Mouse (Mus musculus) CD4-positive, CD25-positive, alpha-beta regulatory T cell, adult 2 months (primary cell): ENCODE results near the gene Zbtb24.

Experiments used
- DNase-seq: peaks from one replicate; pipeline ENCODE4 v3.0.0-alpha.2; 2012; ENCODE audit warnings: low read depth, low spot score

The Zbtb24 gene

DNA sequence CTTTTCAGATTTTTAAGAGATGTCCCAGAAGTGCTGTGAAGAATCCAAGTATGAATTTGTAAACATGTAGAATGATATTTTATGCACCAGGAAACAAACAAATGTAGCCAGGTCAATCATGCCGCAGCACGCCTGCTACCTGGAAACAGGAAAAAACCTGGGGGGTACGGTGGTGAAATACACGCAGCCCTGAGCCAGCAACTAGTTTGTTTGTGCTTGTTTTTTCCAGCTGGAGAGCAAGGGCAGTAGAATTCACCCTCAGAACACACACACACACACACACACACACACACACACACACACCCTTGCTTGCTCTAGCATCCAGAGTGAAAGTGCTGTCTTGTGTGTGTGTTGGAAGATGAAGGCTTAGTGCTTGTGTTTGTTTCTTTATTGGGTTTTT lies 40.9 kb downstream of the Zbtb24 start:
- DNase-seq = peak; percentile 33

DNA sequence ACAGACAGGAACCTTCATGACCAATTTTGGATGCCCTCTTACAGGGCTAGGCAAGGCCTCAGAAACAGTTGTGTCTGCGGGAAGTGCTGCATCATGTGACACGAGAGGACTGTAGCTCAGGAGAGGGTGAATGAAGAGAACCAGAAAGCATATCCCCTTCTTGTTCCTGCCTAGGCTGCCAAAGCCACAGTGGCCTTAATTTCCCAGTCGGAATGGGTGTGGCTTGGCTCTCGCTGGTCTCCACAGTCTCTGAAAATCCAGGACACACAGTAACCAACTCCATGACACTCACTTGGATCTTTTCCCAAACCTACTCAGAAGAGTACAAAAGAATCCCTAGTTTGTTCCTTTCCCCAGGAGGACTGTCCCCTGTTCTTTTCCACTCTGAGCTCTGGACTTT lies 50.8 kb downstream of the Zbtb24 start:
- DNase-seq = no peak

DNA sequence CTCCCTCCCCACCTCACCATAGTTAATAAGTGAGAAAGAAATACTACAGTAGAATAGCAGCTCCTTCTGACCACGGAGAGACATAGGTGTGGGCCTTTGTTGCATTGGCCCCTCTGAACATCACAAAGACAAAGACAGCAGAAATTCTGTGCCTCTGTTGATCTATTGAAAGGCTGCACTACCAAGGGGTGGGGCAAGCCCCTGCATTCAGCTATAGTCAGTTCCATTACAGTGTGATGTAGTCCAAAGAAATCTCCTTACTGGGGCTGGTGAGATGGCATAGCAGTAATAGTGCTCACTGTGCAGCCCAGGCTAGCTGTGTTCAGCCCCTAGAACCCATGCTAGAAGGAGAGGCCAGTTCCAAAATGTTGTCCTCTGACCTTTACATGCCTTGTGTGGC lies 54.8 kb downstream of the Zbtb24 start:
- DNase-seq = no peak

DNA sequence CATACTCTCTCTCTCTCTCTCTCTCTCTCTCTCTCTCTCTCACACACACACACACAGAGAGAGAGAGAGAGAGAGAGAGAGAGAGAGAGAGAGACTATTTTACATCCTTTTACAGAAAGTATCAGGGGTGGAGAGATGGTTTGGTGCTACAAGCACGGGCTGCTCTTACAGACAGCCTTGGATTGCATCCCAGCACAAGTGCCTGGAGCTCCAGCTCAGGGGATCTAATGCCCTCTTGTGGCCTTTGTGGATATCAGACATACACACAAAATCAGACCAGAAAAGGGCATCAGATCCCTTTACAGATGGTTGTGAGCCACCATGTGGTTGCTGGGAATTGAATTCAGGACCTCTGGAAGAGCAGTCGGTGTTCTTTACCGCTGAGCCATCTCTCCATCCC lies 55.3 kb downstream of the Zbtb24 start:
- DNase-seq = peak; percentile 85

DNA sequence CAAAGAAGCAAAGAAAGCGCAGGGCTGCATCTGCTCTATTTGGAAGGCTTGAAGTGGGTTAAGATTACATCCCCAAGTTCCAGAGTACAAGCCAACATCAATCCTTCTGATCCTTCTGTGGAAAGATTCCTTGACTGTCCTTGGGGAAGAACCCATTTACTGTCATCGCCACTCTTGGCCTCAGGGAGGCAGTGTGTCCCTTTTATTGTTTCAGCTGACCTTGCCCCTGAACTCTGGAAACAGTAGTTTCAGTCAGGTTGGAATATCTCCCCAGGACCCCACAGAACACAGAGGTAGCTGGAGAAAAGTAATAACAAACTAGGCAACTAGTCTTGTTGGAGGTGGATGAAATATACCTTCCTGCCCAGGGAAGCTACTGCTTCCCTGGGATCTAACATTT lies 59.0 kb downstream of the Zbtb24 start:
- peak; percentile 64 for DNase-seq

DNA sequence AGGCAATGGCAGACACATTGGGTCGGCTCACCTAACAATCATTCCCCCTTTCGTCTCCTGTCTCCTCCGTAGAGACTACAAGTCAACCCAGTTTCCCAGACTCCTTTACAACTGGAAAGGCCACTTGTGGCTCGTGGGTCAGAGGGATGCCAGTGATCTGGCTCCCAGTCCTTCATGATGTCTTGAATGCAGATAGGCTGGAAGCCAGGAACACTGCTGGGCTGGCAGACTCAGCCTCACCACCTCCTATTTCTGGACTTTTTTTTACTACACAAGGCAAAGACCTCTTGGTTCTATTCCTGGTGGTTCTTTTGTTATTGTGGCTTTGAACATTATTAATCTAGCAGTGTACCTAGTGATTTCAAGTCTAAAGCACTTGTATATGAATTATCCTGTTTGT lies 64.1 kb downstream of the Zbtb24 start:
- DNase-seq = no peak

DNA sequence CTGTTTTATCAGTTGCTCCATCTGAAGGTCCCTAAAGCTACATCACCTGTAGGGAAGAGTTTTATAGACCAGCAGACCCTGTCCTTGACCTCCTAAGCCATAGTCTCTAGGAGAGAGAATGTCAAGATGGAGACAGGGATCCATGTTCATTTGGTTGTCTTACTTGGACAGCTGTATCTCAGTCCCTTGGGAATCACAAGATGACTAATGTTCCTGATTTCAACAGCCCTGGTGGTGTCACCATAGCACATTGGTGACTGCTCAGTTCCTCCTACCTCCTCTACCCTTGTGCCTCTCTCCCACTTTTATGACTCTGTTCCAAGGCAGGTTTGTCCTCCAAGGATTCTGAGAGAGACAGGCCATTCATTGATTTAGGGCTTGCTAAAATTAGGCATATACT lies 64.7 kb downstream of the Zbtb24 start:
- no peak for DNase-seq
